In genomic region chr4:138948257-138948656, GRCm38 (mm10) we compare ENCODE assay signal across 35 mouse cellular contexts. TPM values are rescaled to one million over a fixed set of nuclear protein-coding genes. Genes with fewer than 3 reads are reported as not detected.
DNase-seq lines count a peak whose midpoint lies in the region; TF ChIP-seq lines count a peak whose summit lies in the region.
"Had no signal": no experiment of that assay in that cellular context is flagged by ENCODE, and none has a peak within 500 bp of the region (broad histone marks: within the 10 kb centered on the region; RNA-seq: fewer than 3 reads in every experiment).

No protein-coding gene starts in this region.

- no peak for TF ChIP-seq POLR2A in CH12.LX (IDR thresholded peaks at IDR 0.05; ENCODE audit: low read depth, low read length)

- no peak for TF ChIP-seq EP300 in CH12.LX (IDR thresholded peaks at IDR 0.05; ENCODE audit: low read length)

- dilution Hi-C loops in CH12.LX (cut with MboI; ENCODE audit: extremely low pct_ligation_motif_present, extremely low pct_unique_long_range_greater_than_20kb, low sequenced_read_pairs), result no loop called here

- no peaks in the 10 kb centered on the region for H3K79me2 ChIP-seq in CH12.LX (replicated peaks; ENCODE audit: control insufficient read depth, extremely low read depth, insufficient read depth, poor library complexity, severe bottlenecking)

- TF ChIP-seq CTCF in layer of hippocampus, adult 2 months (conservative IDR thresholded peaks at IDR 0.05), result 0 out of 2 replicates have a peak, but pooled peaks have one; percentile 23
- TF ChIP-seq CTCF in CH12.LX (conservative IDR thresholded peaks at IDR 0.05 in 1 of 2, IDR thresholded peaks at IDR 0.05 in 1 of 2; ENCODE audit: low read depth in 2 of 2, low read length in 2 of 2), result peak in 1 of 2 experiments; percentile 59; a peak in 2 of 4 replicates
- peak; percentile 67 for TF ChIP-seq CTCF in E14TG2a.4 (conservative IDR thresholded peaks at IDR 0.05; ENCODE audit: low read length)

- no peak overlapping the region for H3K9ac ChIP-seq in CH12.LX (ENCODE audit: insufficient read depth, low read depth)
- H3K9ac ChIP-seq: forebrain, postnatal 0 days; heart, embryonic 12.5 days; heart, embryonic 15.5 days; hindbrain, embryonic 14.5 days had no signal

- 79% methylated on average over 2 of the region's 2 CpGs for WGBS in heart, embryonic 10.5 days

- H3K36me3 ChIP-seq in CH12.LX (replicated peaks in 1 of 2; ENCODE audit: control insufficient read depth in 1 of 2, insufficient read depth in 1 of 2, low read length in 1 of 2) (no peaks in the 10 kb centered on the region), E14TG2a.4 (ENCODE audit: insufficient read depth, low read length) (no peaks in the 10 kb centered on the region)
- H3K36me3 ChIP-seq in heart, embryonic 10.5 days, result no peaks in the 10 kb centered on the region
- H3K36me3 ChIP-seq: forebrain, embryonic 10.5 days; heart, embryonic 12.5 days; heart, embryonic 15.5 days had no signal

- H3K4me2 ChIP-seq in CH12.LX (ENCODE audit: insufficient read depth, low read depth, poor library complexity, severe bottlenecking), result no peak overlapping the region
- H3K4me2 ChIP-seq: heart, embryonic 12.5 days; heart, embryonic 15.5 days; hindbrain, embryonic 14.5 days had no signal

- TF ChIP-seq RAD21 in CH12.LX (IDR thresholded peaks at IDR 0.05; ENCODE audit: low read depth, low read length), result no peak; the same call in 1 of the 2 replicates

- no peak overlapping the region for H3K27ac ChIP-seq in layer of hippocampus, adult 2 months
- no peak overlapping the region for H3K27ac ChIP-seq in CH12.LX (ENCODE audit: insufficient read depth, low read depth)
- no peak overlapping the region for H3K27ac ChIP-seq in heart, embryonic 10.5 days
- H3K27ac ChIP-seq: forebrain, embryonic 10.5 days; gastrocnemius, adult 2 months; heart, embryonic 15.5 days; hindbrain, embryonic 14.5 days; hindbrain, postnatal 0 days had no signal

- no peak overlapping the region for H3K4me3 ChIP-seq in layer of hippocampus, adult 2 months
- H3K4me3 ChIP-seq in CH12.LX (replicated peaks in 1 of 3; ENCODE audit: low read depth in 2 of 3, low read length in 2 of 3, poor library complexity in 1 of 3) (no peak overlapping the region), E14TG2a.4 (replicated peaks; ENCODE audit: low read length) (no peak overlapping the region)
- H3K4me3 ChIP-seq in heart, embryonic 10.5 days, result no peak overlapping the region
- H3K4me3 ChIP-seq: forebrain, embryonic 10.5 days; gastrocnemius, adult 2 months; heart, embryonic 12.5 days; heart, embryonic 15.5 days had no signal

- peaks cover 25% of the 10 kb centered on the region for H3K27me3 ChIP-seq in CH12.LX (replicated peaks)
- no peaks in the 10 kb centered on the region for H3K27me3 ChIP-seq in E14TG2a.4 (ENCODE audit: insufficient read depth, low read length)
- H3K27me3 ChIP-seq in heart, embryonic 10.5 days (ENCODE audit: insufficient read depth, poor library complexity, severe bottlenecking), result 0 out of 2 replicates have a peak, but pooled peaks cover 6% of the 10 kb centered on the region

- DNase-seq in layer of hippocampus, adult 2 months (ENCODE audit: low spot score in 2 of 2), result no peak
- DNase-seq in layer of hippocampus, adult 8-10 months (ENCODE audit: low spot score in 2 of 2), result no peak
- DNase-seq in CH12.LX (ENCODE audit: extremely low read depth), result no peak
- DNase-seq in R1 (ENCODE audit: low read depth, low spot score), result peak; percentile 65
- DNase-seq in heart, embryonic 10.5 days (ENCODE audit: low spot score), result no peak
- no peak for DNase-seq in natural killer cell, adult 2 months (ENCODE audit: low spot score in 2 of 2)
- no peak for DNase-seq in cerebellum, adult 11-12 months
- DNase-seq: adrenal gland, adult 2 months; adrenal gland, postnatal 14 days; cerebellum, adult 11 months; cerebellum, adult 8-10 months; cerebellum, postnatal 10 days; cerebellum, postnatal 36 days; forebrain, postnatal 0 days; gastrocnemius, adult 2 months; gastrocnemius, postnatal 14 days; heart, adult 11 months; heart, postnatal 10 days; heart, postnatal 4 days had no signal

- H3K9me3 ChIP-seq in CH12.LX (replicated peaks; ENCODE audit: low read length), result peaks cover 3% of the 10 kb centered on the region
- peaks cover 18% of the 10 kb centered on the region for H3K9me3 ChIP-seq in E14TG2a.4 (ENCODE audit: low read length)
- H3K9me3 ChIP-seq in heart, embryonic 10.5 days, result no peaks in the 10 kb centered on the region
- H3K9me3 ChIP-seq: forebrain, embryonic 10.5 days; heart, embryonic 15.5 days had no signal

- in situ Hi-C loops in CH12.LX (cut with MboI; ENCODE audit: low pct_ligation_motif_present, low pct_unique_long_range_greater_than_20kb, low sequenced_read_pairs), result no loop called here

- H3K4me1 ChIP-seq in CH12.LX (ENCODE audit: control insufficient read depth in 1 of 2, insufficient read depth in 2 of 2) (peaks cover 3 to 8% of the 10 kb centered on the region in 2 experiments; a peak in 2 of 4 replicates), E14TG2a.4 (replicated peaks; ENCODE audit: low read depth, low read length) (peaks cover 17% of the 10 kb centered on the region)
- peaks cover 3% of the 10 kb centered on the region; the same call in 1 of the 2 replicates for H3K4me1 ChIP-seq in heart, embryonic 10.5 days

TF ChIP-seq in CH12.LX, 34 proteins besides CTCF, POLR2A, EP300 and RAD21:
- TF ChIP-seq MYC (IDR thresholded peaks at IDR 0.05; ENCODE audit: low read depth, low read length), result no peak
- peak; percentile 16; the same call in 1 of the 2 replicates for TF ChIP-seq SMC3 (IDR thresholded peaks at IDR 0.05; ENCODE audit: low read depth, low read length)

RNA-seq across cellular contexts. Expression of gene Rnf186, which starts 18.7 kb away (rescaled TPM):
- total RNA-seq in layer of hippocampus, adult 2 months (2021), result not detected
- not detected for total RNA-seq in layer of hippocampus, adult 8-10 months (2022)
- total RNA-seq in CH12.LX (2012; rRNA removed) (not detected in 2 replicates), CH12.LX (2014; rRNA removed) (not detected in 2 replicates)
- not detected in 2 replicates for polyA plus RNA-seq in CH12.LX (2012; ENCODE audit: insufficient read length, low read depth)
- 0.14 TPM in 1 of 2 replicates, not detected in the other for polyA plus RNA-seq in heart, embryonic 10.5 days (2016; fragmentation: Nextera tagmentation; extraction: Ambion mirVana)
- total RNA-seq: adrenal gland, adult 2 months; adrenal gland, postnatal 14 days; forebrain, postnatal 0 days; gastrocnemius, adult 2 months; gastrocnemius, postnatal 14 days; gastrocnemius, postnatal 4 days; heart, postnatal 10 days; heart, postnatal 4 days; hindbrain, postnatal 0 days had no signal
- polyA plus RNA-seq: C2C12; CD4-positive, CD25-positive, alpha-beta regulatory T cell, adult 4 months; cortical plate, adult 2 months; embryonic facial prominence, embryonic 11.5 days; embryonic facial prominence, embryonic 14.5 days; forebrain, embryonic 10.5 days; forebrain, embryonic 14.5 days; forebrain, postnatal 0 days; frontal cortex, adult 2 months; heart, embryonic 12.5 days; hindbrain, embryonic 11.5 days; hindbrain, embryonic 14.5 days; hindbrain, postnatal 0 days; inflammation-experienced regulatory T-cells, adult 6 months had no signal

RNA-seq across cellular contexts. Expression of gene Tmco4, which starts 24.4 kb away (rescaled TPM):
- total RNA-seq in layer of hippocampus, adult 2 months (2021), result 1 to 10 TPM; 1.6 to 4.2 TPM
- total RNA-seq in layer of hippocampus, adult 8-10 months (2022), result 1 to 10 TPM; 2.3 to 5.4 (median 4.1) TPM
- total RNA-seq in CH12.LX (2012; rRNA removed), result 22.2 and 23.2 TPM in 2 replicates
- total RNA-seq in CH12.LX (2014; rRNA removed), result 16.1 and 20.3 TPM in 2 replicates
- 19.2 and 21.7 TPM in 2 replicates for polyA plus RNA-seq in CH12.LX (2012; ENCODE audit: insufficient read length, low read depth)
- 3.4 and 4.2 TPM in 2 replicates for polyA plus RNA-seq in heart, embryonic 10.5 days (2016; fragmentation: Nextera tagmentation; extraction: Ambion mirVana)

RNA-seq across cellular contexts. Expression of gene Otud3, which starts 34.5 kb away (rescaled TPM):
- total RNA-seq in layer of hippocampus, adult 2 months (2021), result 10 to 100 TPM; 10.4 to 13.9 TPM
- 10 to 100 TPM; 10.2 to 13.0 (median 12.3) TPM for total RNA-seq in layer of hippocampus, adult 8-10 months (2022)
- total RNA-seq in CH12.LX (2012; rRNA removed) (5.5 and 6.3 TPM in 2 replicates), CH12.LX (2014; rRNA removed) (2.8 and 3.2 TPM in 2 replicates)
- 5.4 TPM in 2 replicates for polyA plus RNA-seq in CH12.LX (2012; ENCODE audit: insufficient read length, low read depth)
- 3.1 and 5.2 TPM in 2 replicates for polyA plus RNA-seq in heart, embryonic 10.5 days (2016; fragmentation: Nextera tagmentation; extraction: Ambion mirVana)
